Mouse (Mus musculus): Measurements from ENCODE around the gene Dtnb. TPM values are rescaled to one million over a fixed set of nuclear protein-coding genes. Genes with fewer than 3 reads are reported as not detected.

The Dtnb gene
- polyA plus RNA-seq, 2 experiments from 2014 or later, result 25.4 to 28.0 TPM

DNA sequence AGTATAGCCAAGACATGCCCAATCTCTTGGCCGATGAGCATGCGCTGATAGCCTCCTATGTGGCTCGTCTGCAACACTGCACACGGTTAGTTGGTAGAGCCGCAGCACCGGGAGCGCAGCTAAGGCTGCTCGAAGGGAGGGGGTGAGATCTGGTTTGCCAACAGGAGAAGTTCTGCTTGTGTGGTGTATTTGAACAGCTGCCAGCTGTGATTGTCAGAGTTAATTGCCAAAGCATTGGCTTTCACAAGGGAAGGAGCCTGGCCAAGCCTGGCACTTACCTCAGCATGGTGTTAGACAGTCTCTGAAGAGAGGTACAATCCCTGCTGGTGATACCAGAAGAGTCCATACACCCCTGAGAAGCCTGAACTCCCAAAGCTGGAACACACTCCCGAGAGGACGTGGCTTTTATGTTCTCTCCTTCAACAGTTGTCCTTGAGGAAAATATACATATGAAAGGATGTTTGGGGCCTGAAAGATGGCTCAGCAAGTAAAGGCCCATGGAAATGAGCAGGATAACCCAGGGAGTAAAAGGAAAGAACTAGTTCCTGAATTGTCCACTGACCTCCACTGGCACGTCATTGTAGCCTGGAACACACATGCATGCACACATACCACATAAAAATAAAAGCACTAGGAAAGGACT lies 160.6 kb downstream of the Dtnb start:
- no peak for ATAC-seq

DNA sequence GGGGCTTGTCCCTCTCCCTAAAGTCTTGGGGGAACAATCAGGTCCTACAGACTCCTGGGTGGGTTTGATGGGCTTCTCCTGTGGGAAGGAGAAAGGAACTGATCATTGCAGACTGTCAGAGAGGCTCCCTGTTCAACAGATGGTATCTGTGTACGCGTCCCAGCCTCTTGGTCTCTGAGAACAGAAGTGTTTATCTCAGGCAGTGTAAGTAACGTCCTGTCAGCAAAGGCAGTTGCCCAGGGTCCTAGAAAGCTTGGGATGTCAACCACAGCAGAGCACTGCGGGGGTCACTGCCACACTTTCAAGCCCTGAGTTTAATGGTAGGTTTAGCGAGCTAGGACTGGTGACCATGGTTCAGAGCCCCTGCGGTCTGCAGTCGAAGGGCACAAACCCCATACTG lies 161.1 kb downstream of the Dtnb start:
- ATAC-seq, result no peak

DNA sequence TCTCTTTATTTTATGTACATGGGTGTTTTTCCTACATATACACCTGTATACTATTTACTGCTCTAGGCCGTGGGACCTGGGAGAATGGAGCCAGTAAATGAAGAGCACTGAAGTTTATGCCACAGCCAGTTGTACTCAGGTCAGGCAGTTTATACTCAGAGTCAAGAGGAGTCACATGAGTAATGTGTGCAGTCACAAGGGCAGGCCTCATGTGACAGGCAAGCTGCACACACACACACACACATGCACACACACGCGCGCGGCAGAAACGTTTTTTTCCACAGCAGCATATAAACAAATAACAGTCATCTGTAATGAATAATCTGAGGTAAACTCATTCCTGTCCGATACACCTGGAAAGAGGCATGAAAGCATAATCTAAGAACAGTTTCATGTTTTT lies 164.8 kb downstream of the Dtnb start:
- no peak for ATAC-seq

DNA sequence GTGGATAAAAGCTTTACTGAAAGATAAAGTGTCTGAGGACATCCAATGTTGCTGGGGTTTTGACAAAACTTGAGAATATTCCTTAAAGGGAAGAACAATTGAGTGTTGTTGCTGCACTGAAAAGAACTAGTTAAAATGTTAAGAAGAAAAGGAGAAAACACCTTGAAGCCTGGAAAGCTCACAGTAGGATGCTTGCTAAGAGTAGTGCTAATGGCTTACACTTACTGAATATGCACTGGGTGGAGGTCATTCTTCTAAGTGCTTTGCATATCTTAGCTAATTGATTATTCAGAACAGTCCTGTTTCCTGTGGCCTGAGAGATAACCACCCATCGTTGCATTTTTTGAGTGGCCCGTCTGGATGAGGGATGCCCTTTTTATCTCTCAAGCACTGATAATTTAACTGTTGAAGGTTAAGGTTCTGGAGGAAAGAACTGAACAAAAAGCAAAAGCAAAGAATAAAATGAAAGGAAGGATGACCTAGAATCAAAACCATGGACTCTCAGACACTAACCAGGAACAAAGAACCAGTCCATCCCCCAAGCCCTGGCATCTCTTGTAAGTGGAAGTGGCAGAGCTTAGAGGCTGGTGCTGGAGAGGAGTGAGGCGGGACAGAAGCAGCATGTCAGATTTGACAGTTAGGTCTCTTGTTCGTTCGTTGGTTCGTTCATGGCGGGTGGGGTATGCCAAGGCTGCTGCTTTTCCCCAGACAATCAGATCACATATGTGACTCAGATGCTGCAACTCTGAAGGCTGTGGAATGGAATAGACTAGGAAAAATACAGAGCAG lies 166.8 kb downstream of the Dtnb start:
- ATAC-seq, result no peak

DNA sequence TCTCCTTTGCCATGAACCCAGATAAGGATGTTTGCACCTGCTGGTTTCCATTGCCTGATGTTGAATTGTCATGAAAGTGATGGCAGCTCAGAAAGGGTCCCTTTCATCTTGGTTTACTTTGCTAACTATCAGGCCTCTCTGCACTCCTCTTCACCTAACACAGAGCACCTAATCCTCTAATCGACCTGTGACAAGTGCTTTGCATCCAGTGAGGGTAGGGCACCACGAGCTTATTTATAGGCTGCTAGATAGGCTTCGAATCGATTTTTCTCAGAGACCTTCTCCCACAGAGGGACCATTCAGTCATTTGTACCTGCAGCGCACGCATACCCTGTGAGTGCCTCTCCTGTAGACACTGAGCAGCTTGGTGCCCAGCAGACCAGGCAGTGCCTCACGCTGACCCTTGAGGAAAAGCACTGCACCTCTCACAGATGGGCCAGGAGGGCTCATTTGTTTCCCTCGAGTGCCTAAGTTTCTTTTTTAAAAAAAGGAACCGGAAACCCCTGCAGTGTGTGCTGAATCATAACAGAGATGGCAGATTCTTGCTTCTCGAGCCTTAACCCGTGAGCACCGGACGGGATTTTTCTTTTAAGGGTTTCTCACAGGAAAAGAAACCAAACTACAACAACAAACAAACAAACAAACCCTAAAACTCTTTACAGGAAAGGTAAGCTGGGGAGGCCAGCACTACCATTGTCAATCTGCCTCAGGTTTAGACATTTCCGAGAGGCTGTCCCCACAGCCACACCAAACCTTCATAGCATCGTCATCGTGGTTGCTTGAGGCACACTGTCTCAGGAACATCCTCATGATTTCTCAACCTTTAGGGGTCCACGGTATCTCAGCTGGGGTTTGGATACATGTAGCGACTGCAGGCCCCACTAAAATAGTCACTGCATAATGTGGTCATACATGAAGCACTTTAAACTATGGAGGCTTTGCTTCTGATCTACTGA lies 167.8 kb downstream of the Dtnb start:
- peak; percentile 81 for ATAC-seq

DNA sequence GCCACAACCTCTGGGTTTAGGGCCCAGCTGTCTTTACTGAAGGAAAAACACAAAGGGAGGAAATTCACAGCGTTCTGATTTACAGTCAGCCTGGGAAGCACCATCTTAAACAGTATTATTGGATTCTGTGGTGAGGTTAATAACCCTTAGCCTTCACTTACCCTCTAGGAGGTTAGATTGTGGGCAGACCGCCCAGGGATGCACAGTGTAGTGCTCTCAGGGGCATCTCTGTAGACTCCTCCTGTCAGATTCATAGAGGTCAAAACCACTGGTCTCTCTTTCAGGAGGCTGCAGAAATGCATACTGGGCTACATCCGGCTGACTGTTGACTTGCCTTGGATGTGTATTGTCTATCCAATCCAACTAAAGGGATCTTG lies 168.5 kb downstream of the Dtnb start:
- ATAC-seq, result no peak

DNA sequence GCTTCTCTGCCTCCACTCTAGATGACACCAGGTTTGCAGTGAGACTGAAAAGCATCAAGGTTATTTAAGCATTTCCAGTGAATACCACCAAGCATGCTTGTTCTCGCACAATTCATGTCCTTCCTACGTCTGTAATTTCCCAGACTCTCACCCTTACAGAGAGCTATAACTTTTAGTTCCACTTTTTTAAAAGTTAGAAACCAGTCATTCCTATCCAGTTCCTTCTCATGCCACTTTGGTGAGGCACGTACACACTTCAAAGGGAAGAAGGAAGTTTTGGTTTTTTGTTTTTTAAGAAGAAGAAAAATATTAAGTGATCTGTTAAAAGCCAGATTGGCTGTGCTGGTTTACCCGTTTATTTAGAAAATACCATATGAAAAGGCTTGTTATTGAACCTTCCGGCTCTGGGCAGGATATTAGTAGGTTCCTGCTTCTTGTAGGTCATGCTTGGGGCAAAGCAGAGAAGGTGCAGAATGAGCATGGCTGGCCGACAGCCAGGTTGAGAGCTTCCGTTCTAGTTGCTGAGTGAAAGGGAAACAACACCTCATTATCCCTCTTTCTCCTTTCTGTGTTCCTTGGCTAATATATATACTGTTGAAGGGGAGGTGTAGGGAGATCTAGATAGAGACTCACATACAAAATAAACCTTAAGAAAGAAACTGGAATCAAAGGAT lies 173.4 kb downstream of the Dtnb start:
- peak; percentile 95 for ATAC-seq

DNA sequence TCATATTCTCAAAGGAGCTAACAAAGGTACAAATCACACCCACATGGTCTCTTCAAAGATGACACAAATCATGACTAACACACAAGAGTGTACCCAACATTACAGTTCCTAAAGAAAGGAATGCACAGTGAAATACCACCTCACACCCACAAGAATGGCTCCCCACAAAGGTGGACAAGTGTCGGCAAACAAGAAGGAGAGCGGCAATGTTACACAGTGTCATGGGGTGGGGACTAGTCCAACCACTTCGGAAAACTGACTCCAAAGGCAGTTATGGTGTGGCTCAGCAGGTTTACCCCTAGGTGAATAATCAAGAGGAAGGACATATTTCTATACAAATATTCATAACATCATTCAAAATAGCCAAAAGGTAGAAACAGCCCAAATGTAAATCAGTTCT lies 174.2 kb downstream of the Dtnb start:
- ATAC-seq, result no peak

DNA sequence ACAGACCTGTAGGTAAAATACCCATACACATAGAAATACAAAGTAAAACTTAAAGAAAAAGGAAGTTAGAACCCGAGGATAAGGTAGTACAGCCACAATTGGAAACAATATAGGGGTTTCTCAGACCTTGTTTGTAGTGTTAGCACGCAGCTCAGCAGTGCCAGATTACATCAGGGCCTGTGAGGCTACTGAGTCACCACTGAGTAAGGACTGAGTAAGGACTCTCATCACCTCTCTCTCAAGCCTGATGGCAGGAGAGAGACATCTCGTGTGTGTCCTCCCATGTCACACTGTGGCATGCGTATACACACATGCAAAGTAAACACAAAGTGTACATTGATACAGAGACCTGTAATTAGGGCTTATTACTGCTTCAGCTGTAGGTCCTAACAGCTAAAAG lies 175.4 kb downstream of the Dtnb start:
- no peak for ATAC-seq

DNA sequence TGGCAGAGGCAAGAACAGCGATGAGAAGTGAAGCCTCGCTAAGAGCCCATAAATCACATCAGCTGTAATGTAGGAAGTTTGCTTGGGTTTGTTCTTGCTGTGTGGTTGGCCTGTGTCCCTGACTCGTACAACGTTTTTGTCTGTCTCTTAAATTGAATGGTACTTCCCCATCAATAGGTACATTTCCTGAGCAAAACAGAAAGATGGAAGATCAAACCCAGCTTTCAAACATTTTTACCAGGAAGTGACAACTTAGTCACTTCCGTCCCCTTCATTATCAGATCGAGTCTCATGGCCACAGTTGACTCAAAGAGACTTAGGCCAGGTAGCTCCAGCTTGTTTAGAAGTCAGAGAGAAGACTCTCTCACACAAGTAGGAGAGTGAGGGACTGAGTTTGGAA lies 183.3 kb downstream of the Dtnb start:
- ATAC-seq, result peak; percentile 87

DNA sequence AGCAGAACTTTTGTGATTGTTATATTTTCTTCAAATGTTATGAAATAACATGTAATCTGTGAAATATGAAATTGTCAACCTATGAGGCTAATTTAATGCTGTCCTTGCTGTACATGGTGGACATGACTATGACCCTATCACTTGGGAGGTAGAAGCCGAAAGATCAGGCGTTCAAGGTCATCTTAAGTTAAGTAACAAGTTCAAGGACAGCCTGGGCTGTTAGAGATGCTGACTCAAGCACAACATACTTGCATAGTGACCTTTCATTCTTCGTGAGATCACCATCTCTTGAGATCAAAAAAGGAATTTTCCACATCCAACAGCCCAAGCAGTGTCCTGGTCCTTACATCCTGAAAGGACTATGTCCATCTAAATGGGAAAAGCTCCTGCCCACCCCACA lies 184.0 kb downstream of the Dtnb start:
- no peak for ATAC-seq

DNA sequence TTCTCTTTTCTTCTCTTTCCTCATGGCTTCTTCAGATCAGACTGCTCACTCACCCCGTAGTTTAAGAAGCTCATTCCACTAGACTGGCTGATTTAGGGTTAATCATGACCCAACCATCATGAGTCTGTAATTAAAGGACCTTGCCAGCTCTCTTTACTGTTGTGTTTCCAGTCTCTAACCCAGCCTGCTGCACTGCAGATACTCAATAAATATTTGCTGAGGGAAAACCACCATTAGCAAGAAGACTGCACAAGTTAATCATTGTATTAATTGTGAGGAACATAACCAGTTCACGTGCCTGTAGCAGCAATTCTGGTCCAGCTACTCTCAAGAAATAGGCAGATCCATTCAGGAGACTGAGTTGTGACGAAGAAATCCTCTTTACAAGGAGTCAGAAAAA lies 185.9 kb downstream of the Dtnb start:
- no peak for ATAC-seq

DNA sequence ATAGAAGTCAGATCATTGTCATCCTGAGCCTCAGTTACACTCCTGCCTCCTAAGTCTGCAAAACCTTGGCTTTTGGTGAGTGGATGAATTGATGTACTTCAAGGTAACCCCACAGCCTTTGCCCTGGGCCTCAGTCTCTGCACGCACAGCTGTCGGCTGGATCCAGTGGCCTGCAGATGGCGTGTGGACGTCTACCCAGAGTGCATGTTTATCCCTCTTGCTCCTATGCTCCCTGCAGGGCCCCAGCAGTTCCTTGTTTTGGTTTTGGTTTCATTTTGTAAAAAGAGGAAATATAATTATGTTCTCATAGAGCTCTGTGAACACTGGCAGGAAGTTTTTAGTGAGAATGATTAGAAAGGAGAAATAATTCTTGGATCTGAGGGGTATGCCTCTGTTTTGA lies 187.2 kb downstream of the Dtnb start:
- peak; percentile 56 for ATAC-seq

DNA sequence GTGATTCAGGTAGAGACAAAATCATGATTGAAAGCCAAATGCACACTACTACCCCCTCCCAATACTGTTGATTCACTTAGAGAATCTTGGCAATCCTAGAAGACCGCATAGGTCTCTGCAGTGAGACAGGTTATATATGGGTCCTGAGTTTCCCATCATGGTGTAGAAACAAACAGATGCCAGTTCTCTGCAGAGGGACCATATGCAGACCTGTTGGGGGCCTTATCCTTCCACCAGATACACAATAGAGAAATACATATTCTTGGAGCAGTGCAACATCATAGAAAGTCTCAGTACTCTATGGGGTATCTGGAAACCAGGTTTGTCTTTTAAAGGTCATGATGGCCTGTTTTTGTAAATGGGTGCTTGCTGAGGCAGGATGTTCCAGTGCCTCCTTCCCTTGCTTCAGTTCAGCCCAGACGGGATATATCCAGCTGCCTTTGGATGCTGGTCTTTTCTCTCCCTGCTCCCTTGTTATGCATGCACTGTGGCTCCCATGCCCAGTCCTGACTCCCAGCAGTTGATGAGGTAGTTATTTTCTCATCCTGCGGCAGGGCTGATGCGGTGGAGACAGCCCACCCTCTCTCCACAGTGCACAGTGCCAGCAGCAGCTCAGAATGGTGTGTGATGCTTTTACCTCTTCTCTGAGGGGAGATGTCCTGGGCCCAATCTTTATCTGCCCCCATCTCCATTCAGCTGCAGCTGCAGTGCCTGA lies 188.9 kb downstream of the Dtnb start:
- ATAC-seq, result no peak

DNA sequence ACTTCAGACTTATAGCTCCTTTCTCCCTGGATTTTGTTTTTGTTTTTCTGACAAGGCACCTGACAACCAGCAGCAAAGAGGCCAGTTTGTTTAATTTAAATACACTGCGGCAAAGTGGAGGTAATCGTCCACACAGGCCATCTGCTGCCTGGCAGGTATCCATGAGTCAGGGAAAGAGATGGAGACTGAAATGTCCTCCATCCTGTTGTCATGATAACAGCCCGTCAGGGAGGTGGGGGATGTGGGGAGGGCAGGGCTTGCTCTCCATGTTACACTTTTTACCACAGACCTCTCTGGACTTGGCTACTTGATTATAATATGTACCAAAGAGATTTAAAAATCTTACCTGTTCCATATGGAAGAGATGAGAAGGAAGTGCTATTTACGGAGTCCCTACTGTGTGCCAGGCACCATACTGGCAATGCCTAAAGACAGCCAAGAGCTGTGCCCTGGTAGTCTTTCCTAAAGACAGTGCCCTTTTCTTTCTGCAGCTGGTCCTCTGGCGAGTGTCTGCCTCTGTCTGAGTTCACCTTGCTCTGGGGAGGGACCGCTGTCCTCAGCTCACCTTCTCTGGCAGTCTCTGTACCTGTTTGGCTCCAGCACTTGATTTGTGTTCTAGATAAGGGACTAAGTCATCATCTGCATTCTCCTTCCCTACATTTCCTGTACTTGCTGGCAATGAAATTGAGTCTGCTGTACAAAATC lies 189.6 kb downstream of the Dtnb start:
- no peak for ATAC-seq

DNA sequence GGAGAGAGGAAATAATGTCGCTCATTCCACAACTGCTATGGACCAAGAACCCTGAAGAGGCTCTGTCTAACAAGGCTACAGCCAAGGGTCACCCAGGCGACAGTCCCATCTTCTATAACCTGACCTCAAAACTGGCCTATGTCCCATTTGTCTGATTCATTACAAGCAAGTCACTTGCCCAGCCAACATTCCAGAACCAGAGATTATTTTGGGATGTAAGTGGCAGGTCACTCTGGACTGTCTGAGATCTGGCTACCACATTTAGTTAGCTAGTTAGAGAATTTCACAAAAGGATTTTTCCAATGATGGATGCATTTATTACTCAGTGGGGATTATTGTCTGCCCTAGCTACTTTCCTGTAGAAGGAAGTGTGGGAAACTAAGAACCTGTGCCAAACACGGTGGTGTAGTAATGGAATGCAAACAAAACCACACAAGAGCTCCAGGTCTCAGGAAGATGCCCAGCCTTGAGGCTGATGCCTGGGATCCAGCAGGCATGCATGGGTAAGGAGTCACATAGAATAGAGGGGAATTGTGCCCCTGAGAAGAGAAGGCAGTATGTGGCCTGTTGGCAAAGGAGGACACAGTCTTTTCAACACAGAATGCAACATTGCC lies 192.1 kb downstream of the Dtnb start:
- no peak for ATAC-seq

DNA sequence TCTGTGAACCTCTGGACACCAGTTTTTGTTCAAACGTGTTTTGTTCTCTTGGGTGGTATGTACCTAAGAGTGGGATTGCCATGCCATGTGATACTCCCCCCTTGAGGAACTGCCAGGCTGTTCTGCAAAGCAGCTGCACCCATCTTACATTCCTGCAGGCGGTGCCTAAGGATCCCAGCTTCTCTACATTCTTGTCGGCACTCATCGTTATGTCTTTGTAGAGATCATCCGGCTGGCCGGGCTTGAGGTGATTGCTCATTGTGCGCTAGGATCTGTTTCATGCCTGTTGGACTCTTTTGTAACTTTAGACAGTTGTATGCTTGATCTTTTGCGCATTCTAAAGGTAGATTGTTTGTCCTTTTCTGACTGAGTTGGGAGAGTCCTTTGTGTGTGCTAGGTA lies 195.2 kb downstream of the Dtnb start:
- ATAC-seq, result no peak

DNA sequence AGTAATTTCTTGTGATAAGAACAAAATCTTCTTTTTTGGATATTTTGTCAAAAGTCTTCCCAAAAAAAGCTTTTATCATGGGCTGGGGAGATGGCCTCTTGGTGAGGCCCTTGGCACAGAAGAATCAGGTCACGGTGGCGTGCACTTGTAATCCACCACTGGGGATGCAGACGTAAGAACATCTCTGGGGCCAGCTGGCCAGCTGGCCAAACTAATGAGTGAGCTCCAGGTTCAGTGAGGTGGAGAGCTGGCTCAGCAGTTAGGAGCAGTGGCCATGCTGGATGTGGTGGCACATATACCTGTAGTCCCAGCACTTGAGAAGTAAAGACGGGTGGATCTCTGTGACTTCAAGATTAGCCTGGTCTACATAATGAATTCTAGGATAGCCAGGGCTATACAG lies 196.2 kb downstream of the Dtnb start:
- ATAC-seq, result no peak

DNA sequence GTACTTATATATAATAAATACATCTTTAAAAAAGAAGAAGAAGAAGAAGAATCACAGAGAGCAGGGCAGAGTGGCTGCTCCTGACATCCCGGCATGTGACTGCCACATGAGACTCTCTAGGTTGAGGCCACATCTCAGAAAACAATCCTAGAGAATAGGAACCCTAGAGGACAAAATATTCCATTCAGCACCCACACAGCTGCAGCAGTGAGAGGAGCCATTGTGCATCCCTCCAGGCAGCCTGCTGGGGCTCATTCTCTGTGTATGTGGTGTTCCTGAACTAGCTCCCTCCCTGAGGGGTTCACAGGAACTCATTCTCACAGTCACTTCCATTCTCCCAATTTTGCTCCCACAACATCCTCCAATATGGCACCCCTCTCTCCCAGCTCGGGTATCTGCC lies 198.4 kb downstream of the Dtnb start:
- ATAC-seq, result no peak

DNA sequence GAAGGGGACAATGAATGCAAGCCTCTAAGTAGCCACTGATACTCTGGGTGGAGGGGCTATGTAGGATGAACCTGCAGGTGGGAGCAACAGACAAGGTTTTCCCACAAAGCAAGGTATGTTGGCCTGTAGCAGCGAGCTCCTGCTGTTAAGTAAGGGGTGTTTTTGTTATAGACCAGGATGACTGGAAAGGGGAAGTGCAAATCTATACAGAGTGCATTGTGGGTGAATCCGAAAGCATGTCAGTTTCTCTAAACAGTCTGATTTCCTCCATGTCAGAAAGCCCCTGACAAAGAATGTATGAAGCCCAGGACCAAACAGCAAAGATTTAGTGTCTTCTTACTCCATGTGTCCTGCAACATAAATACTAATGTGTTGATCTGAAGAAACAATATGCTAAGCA lies 198.9 kb downstream of the Dtnb start:
- ATAC-seq, result no peak

DNA sequence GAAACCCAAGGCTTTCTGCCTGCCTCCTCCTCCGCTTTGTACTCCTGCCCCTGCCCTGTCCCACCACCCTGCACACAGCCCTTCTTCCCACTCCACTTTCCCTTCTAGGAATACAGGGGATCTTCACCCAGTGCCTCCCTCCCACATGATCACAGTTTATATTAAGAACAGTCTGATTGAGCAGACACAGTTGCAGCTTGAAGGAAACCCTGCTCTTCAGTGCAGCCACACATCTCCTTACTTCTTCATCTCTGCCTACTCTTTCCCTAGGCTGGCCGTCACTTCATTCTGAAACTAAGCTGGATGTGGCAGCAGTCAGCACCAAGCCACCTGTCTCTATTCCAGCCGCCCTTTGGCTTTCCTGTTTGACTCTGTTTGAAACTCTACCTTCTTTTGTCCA lies 201.5 kb downstream of the Dtnb start:
- no peak for ATAC-seq

All from CD4-positive, CD25-positive, alpha-beta regulatory T cell, adult 4 months (primary cell).